9 mouse cellular contexts compared by ENCODE assay signal in the genomic region with DNA sequence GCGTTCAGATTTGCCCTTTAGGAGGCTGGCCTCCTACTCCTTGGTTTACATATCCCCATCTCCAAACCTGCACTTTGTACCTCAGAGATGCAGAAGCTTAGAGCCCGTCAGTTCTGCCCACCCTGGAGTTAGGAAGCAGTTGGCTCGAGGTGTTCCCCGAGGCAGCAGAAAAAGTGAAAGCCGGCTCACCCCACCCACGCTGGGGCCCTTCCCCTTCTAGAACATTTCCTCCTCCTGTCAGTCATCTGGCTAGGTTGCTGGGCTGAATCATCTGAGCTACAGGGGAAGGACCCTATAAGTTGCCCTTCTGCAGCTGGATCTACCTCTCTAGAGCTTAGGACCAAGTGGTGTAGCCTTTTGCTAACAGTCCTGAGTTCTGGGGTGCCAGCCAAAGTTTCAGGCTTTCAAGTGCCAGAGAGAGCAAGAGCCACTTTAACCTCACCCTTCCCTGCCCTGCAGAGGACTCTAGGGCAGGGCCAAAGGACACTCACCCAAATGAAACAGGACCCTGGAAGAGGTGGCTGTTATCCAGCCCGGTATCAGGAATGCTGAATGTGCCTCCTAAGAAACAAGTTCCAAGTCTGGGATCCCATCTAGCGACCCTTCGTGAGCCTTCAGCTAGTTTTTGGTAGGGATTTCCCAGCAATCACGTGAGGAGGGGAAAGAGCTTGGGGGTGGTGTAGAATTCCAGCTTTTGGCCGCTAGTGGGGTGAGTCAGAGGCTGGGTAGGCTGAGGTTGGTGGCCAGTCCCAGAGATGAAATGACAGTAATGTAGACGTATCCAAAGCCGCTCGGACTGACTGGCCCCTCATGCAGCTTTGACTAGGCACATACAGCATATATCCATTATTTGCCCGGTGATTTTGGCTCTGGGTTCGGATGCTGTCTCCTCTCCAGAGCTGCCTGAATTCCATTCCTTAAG. TPM values are rescaled to one million over a fixed set of nuclear protein-coding genes. Genes with fewer than 3 reads are reported as not detected.
A peak's percentile ranks its signal among the peaks of the same experiment; 100 is the strongest.
DNase-seq lines count a peak whose midpoint lies in the region; ATAC-seq and TF ChIP-seq lines count a peak whose summit lies in the region.
"Had no signal": no experiment of that assay in that cellular context is flagged by ENCODE, and none has a peak within 500 bp of the region (broad histone marks: within the 10 kb centered on the region; RNA-seq: fewer than 3 reads in every experiment).

No protein-coding gene starts in this region.

- H3K36me3 ChIP-seq in hindbrain, embryonic 13.5 days: peaks cover 15% of the 10 kb centered on the region
- H3K36me3 ChIP-seq in liver, embryonic 11.5 days (ENCODE audit: control insufficient read depth, insufficient read depth, low read length): peaks cover 11% of the 10 kb centered on the region
- peaks cover 5% of the 10 kb centered on the region for H3K36me3 ChIP-seq in myocyte (ENCODE audit: control insufficient read depth, insufficient read depth)

- peaks cover 8% of the 10 kb centered on the region for H3K79me2 ChIP-seq in myocyte (ENCODE audit: control insufficient read depth, insufficient read depth)

- no peak; the same call in 1 of the 2 replicates for ATAC-seq in hindbrain, embryonic 13.5 days (ENCODE audit: low FRiP score)
- ATAC-seq in liver, embryonic 11.5 days (replicated peaks; ENCODE audit: low FRiP score): peak; percentile 5; the same call in 1 of the 2 replicates

- TF ChIP-seq POLR2A in myocyte (IDR thresholded peaks at IDR 0.05; ENCODE audit: insufficient read length, low read depth): peak; percentile 37

- DNase-seq in layer of hippocampus, adult 11-12 months (ENCODE audit: low spot score): peak; percentile 34
- no peak for DNase-seq in layer of hippocampus, postnatal 36 days
- peak; percentile 71 for DNase-seq in adrenal gland, postnatal 10 days
- DNase-seq in gastrocnemius, adult 2 months: peak; percentile 85
- DNase-seq in liver, embryonic 11.5 days (ENCODE audit: low spot score): no peak
- DNase-seq in thymus, postnatal 25 days: peak; percentile 81

- peak overlapping the region; percentile 39 for H3K9ac ChIP-seq in hindbrain, embryonic 13.5 days
- 0 out of 2 replicates have a peak overlapping the region, but pooled peaks have one; percentile 27 for H3K9ac ChIP-seq in liver, embryonic 11.5 days (ENCODE audit: low read depth, low read length)

- peaks cover 46% of the 10 kb centered on the region for H3K4me1 ChIP-seq in hindbrain, embryonic 13.5 days (replicated peaks)
- peaks cover 27% of the 10 kb centered on the region for H3K4me1 ChIP-seq in liver, embryonic 11.5 days (replicated peaks; ENCODE audit: control insufficient read depth, insufficient read depth, low read length)

- H3ac ChIP-seq in myocyte (ENCODE audit: control insufficient read depth, insufficient read length): peak overlapping the region; percentile 19

- peak overlapping the region; percentile 37 for H3K4me2 ChIP-seq in hindbrain, embryonic 13.5 days
- H3K4me2 ChIP-seq in liver, embryonic 11.5 days: peak overlapping the region; percentile 50
- H3K4me2 ChIP-seq in myocyte (ENCODE audit: low read depth): peak overlapping the region; percentile 98

- H3K4me3 ChIP-seq in gastrocnemius, adult 2 months: peak overlapping the region; percentile 76
- no peak overlapping the region for H3K4me3 ChIP-seq in hindbrain, embryonic 13.5 days
- H3K4me3 ChIP-seq in liver, embryonic 11.5 days (ENCODE audit: low read depth, low read length): peak overlapping the region; percentile 3; the same call in 1 of the 2 replicates
- H3K4me3 ChIP-seq in myocyte: peak overlapping the region; percentile 54

- peak overlapping the region; percentile 96 for H3K27ac ChIP-seq in gastrocnemius, adult 2 months
- peak overlapping the region; percentile 18; the same call in 1 of the 2 replicates for H3K27ac ChIP-seq in hindbrain, embryonic 13.5 days
- 0 out of 2 replicates have a peak overlapping the region, but pooled peaks have one; percentile 1 for H3K27ac ChIP-seq in liver, embryonic 11.5 days (ENCODE audit: low read depth, low read length)

- no peak for TF ChIP-seq CTCF in gastrocnemius, adult 2 months (IDR thresholded peaks at IDR 0.05)

- 0 out of 2 replicates have a peak, but pooled peaks cover 3% of the 10 kb centered on the region for H3K27me3 ChIP-seq in hindbrain, embryonic 13.5 days
- H3K27me3 ChIP-seq in liver, embryonic 11.5 days (replicated peaks; ENCODE audit: control insufficient read depth, insufficient read depth, low read length): no peaks in the 10 kb centered on the region
- no peaks in the 10 kb centered on the region for H3K27me3 ChIP-seq in myocyte (ENCODE audit: control insufficient read depth, insufficient read depth, insufficient read length)

- no peaks in the 10 kb centered on the region for H3K9me3 ChIP-seq in hindbrain, embryonic 13.5 days
- no peaks in the 10 kb centered on the region for H3K9me3 ChIP-seq in liver, embryonic 11.5 days (ENCODE audit: control insufficient read depth, low read length)

- intact Hi-C loops in gastrocnemius, adult 2 months (cut with DNase I): loop anchor here (2.0 to 5.0 kb wide), 5 partner anchors 47 to 195 kb away; partner anchors contain the start of genes Dusp7, Poc1a and Rpl29

- 40% methylated on average over 16 of the region's 16 CpGs for WGBS in hindbrain, embryonic 13.5 days
- 27% methylated on average over 16 of the region's 16 CpGs for WGBS in liver, embryonic 11.5 days

TF ChIP-seq in myocyte, 11 proteins besides CTCF, POLR2A, EP300 and RAD21:
- TF ChIP-seq POLR2AphosphoS2 (IDR thresholded peaks at IDR 0.05; ENCODE audit: insufficient read length, low read depth): peak; percentile 15
- TF ChIP-seq USF1 (IDR thresholded peaks at IDR 0.05; ENCODE audit: low read depth): peak; percentile 97
- TF ChIP-seq MYOD1 (IDR thresholded peaks at IDR 0.05; ENCODE audit: control insufficient read depth in 1 of 3, insufficient read length in 2 of 3, low read depth in 2 of 3): no peak

RNA-seq across cellular contexts. Expression of gene Parp3, which starts 0.5 kb away (rescaled TPM):
- total RNA-seq in layer of hippocampus, postnatal 36 days (2021): 1 to 10 TPM; 3.1 to 3.2 TPM
- total RNA-seq in adrenal gland, postnatal 10 days (2021): 10 to 100 TPM; 14.4 to 28.6 TPM
- 10 to 100 TPM; 60.4 to 75.3 TPM for total RNA-seq in gastrocnemius, adult 2 months (2021)
- polyA plus RNA-seq in hindbrain, embryonic 13.5 days (2015; fragmentation: Nextera tagmentation; extraction: Ambion mirVana): 0.74 and 0.88 TPM in 2 replicates
- polyA plus RNA-seq in liver, embryonic 11.5 days (2014; fragmentation: Nextera tagmentation; extraction: Ambion mirVana): 1.5 and 1.6 TPM in 2 replicates
- polyA plus RNA-seq in myocyte (2012; fragmentation: generic; extraction: Trizol): 66.1 TPM

RNA-seq across cellular contexts. Expression of gene Rrp9, which starts 0.5 kb away (rescaled TPM):
- 10 to 100 TPM; 35.0 to 38.1 TPM for total RNA-seq in layer of hippocampus, postnatal 36 days (2021)
- total RNA-seq in adrenal gland, postnatal 10 days (2021): 10 to 100 TPM; 25.9 to 37.0 TPM
- 10 to 100 TPM; 23.9 to 24.7 TPM for total RNA-seq in gastrocnemius, adult 2 months (2021)
- 43.9 and 44.0 TPM in 2 replicates for polyA plus RNA-seq in hindbrain, embryonic 13.5 days (2015; fragmentation: Nextera tagmentation; extraction: Ambion mirVana)
- polyA plus RNA-seq in liver, embryonic 11.5 days (2014; fragmentation: Nextera tagmentation; extraction: Ambion mirVana): 85.4 and 92.8 TPM in 2 replicates
- polyA plus RNA-seq in myocyte (2012; fragmentation: generic; extraction: Trizol): 69.4 TPM

RNA-seq across cellular contexts. Expression of gene Gpr62, which starts 10.5 kb away (rescaled TPM):
- total RNA-seq in layer of hippocampus, postnatal 36 days (2021): 10 to 100 TPM in 1 of 2 experiments, 1 to 10 TPM in 1; 9.2 to 10.4 TPM
- total RNA-seq in adrenal gland, postnatal 10 days (2021): under 1 TPM; 0.27 to 0.48 TPM
- under 1 TPM in 1 of 2 experiments, not detected in 1; 0.15 TPM for total RNA-seq in gastrocnemius, adult 2 months (2021)
- polyA plus RNA-seq in hindbrain, embryonic 13.5 days (2015; fragmentation: Nextera tagmentation; extraction: Ambion mirVana): 0.60 and 0.68 TPM in 2 replicates
- polyA plus RNA-seq in liver, embryonic 11.5 days (2014; fragmentation: Nextera tagmentation; extraction: Ambion mirVana): 0.11 TPM in 1 of 2 replicates, not detected in the other
- 0.46 TPM for polyA plus RNA-seq in myocyte (2012; fragmentation: generic; extraction: Trizol)

RNA-seq across cellular contexts. Expression of gene Pcbp4, which starts 23.2 kb away (rescaled TPM):
- 100 to 1,000 TPM; 175 to 176 TPM for total RNA-seq in layer of hippocampus, postnatal 36 days (2021)
- 10 to 100 TPM; 28.6 to 42.5 TPM for total RNA-seq in adrenal gland, postnatal 10 days (2021)
- total RNA-seq in gastrocnemius, adult 2 months (2021): 10 to 100 TPM; 63.8 to 69.0 TPM
- polyA plus RNA-seq in hindbrain, embryonic 13.5 days (2015; fragmentation: Nextera tagmentation; extraction: Ambion mirVana): 248 and 259 TPM in 2 replicates
- polyA plus RNA-seq in liver, embryonic 11.5 days (2014; fragmentation: Nextera tagmentation; extraction: Ambion mirVana): 62.4 and 63.2 TPM in 2 replicates
- 274 TPM for polyA plus RNA-seq in myocyte (2012; fragmentation: generic; extraction: Trizol)

RNA-seq across cellular contexts. Expression of gene Iqcf1, which starts 23.5 kb away (rescaled TPM):
- total RNA-seq in layer of hippocampus, postnatal 36 days (2021): not detected
- not detected for total RNA-seq in adrenal gland, postnatal 10 days (2021)
- total RNA-seq in gastrocnemius, adult 2 months (2021): not detected
- polyA plus RNA-seq in hindbrain, embryonic 13.5 days (2015; fragmentation: Nextera tagmentation; extraction: Ambion mirVana): not detected in 2 replicates
- polyA plus RNA-seq in liver, embryonic 11.5 days (2014; fragmentation: Nextera tagmentation; extraction: Ambion mirVana): not detected in 2 replicates
- not detected for polyA plus RNA-seq in myocyte (2012; fragmentation: generic; extraction: Trizol)
- polyA plus RNA-seq: brain, embryonic 14.5 days had no signal

Comparison
In these comparisons a context has a peak if more than half of its experiments do, and no peak if none do; other contexts are left out.
1. DNase-seq: peak in layer of hippocampus, adult 11-12 months (single experiment), adrenal gland, postnatal 10 days (single experiment), gastrocnemius, adult 2 months (single experiment) and thymus, postnatal 25 days (single experiment); none in layer of hippocampus, postnatal 36 days (0 of 2) and liver, embryonic 11.5 days (single experiment).
2. H3K27ac ChIP-seq: peak in every context shown above with its lines; median percentile 96 in gastrocnemius, adult 2 months; 18 in hindbrain, embryonic 13.5 days; 1 in liver, embryonic 11.5 days.
3. H3K4me2 ChIP-seq: peak in every context shown above with its lines; median percentile 98 in myocyte; 50 in liver, embryonic 11.5 days; 37 in hindbrain, embryonic 13.5 days.
4. RNA of gene Gpr62, which starts 10.5 kb away (total RNA-seq): 9.2 to 10.4 TPM in layer of hippocampus, postnatal 36 days; 0.27 to 0.48 TPM in adrenal gland, postnatal 10 days and 0.15 TPM in gastrocnemius, adult 2 months; every median in the first group is over 4 times any median in the second.